Mouse (Mus musculus): ENCODE results near the gene Dock2.

GRCm38 (mm10) chr11:34726699-34727347, 56.9 kb downstream of the Dock2 start:
- TF ChIP-seq GATA1 (IDR thresholded peaks at IDR 0.05; ENCODE audit: low read length), result no peak
- TF ChIP-seq TAL1 (IDR thresholded peaks at IDR 0.05; ENCODE audit: low read length), result no peak
